Mouse (Mus musculus) common myeloid progenitor, adult 5-6 weeks (primary cell): Measurements from ENCODE around the gene Atp7b. TPM values are rescaled to one million over a fixed set of nuclear protein-coding genes. Genes with fewer than 3 reads are reported as not detected.

Experiments used
- ATAC-seq: replicated peaks from 2 replicates; pipeline ENCODE4 v1.8.0; 2016; ENCODE audit warnings: low read depth, mild to moderate bottlenecking, moderate TSS enrichment, inconsistent platforms; ENCODE audit not compliant: poor library complexity, severe bottlenecking
- total RNA-seq: library from RNA; stranded (forward); fragments of 200-1000, 187-1606 nt; gene quantifications from 2 replicates; pipeline ENCODE4 v1.2.3, GENCODE M21; 2017

The Atp7b gene
- total RNA-seq, 1 experiment from 2014 or later, result 10.3 TPM

DNA sequence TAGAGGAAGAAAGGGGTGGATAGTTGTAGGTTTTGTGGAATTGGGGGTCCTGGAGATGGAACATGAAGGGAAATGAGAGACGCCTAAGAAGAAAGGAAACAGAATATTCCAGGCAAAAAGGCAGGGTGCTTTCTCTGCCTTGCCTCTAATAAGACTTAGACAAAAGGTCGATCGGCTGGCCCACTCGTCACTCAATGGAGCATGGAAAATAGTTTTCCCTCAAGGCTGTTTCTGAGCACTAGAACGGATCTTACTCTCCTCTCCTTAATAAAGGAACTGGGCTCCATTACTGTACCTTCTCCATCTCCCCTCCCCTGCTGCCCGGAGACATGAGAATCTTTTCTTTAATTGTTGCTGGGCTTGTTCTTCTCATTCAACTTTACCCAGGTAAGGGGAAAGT, 113.6 kb downstream of the Atp7b start, which contains the start of gene Defb13:
Gene Defb13, plus strand, starts transcription at position 301 of the 400 bp plus-strand sequence.
- no peak for ATAC-seq

Other genes with a start within 250 kb of the Atp7b start
- gene Defb50, start 236.8 kb downstream of the Atp7b start, total RNA-seq, result not detected in 2 replicates
- gene Defb2, start 220.4 kb downstream of the Atp7b start, total RNA-seq, result not detected in 2 replicates
- not detected in 2 replicates for gene Defb10, start 201.4 kb downstream of the Atp7b start, total RNA-seq
- not detected in 2 replicates for gene Defb9, start 174.9 kb downstream of the Atp7b start, total RNA-seq
- gene Defb11, start 153.9 kb downstream of the Atp7b start, total RNA-seq, result not detected in 2 replicates
- not detected in 2 replicates for gene Defb15, start 127.6 kb downstream of the Atp7b start, total RNA-seq
- gene Defb35, start 122.0 kb downstream of the Atp7b start, total RNA-seq, result not detected in 2 replicates
- not detected in 2 replicates for gene Defb13, start 113.5 kb downstream of the Atp7b start, total RNA-seq
- not detected in 2 replicates for gene Fam90a1a, start 101.6 kb downstream of the Atp7b start, total RNA-seq
- not detected in 2 replicates for gene Ccdc70, start 90.5 kb downstream of the Atp7b start, total RNA-seq
- gene Alg11, start 416 bp upstream of the Atp7b start, total RNA-seq, result 10.0 and 14.1 TPM in 2 replicates
- not detected in 2 replicates for gene Nek5, start 64.7 kb upstream of the Atp7b start, total RNA-seq
- gene Nek3, start 106.1 kb upstream of the Atp7b start, total RNA-seq, result 2.8 and 5.7 TPM in 2 replicates
- 52.3 and 54.7 TPM in 2 replicates for gene Ckap2, start 125.5 kb upstream of the Atp7b start, total RNA-seq
- 39.9 and 43.4 TPM in 2 replicates for gene Vps36, start 132.5 kb upstream of the Atp7b start, total RNA-seq
- 4.9 and 6.0 TPM in 2 replicates for gene Thsd1, start 167.0 kb upstream of the Atp7b start, total RNA-seq
- gene Tpte, start 223.1 kb upstream of the Atp7b start, total RNA-seq, result not detected in 2 replicates